Mouse (Mus musculus) heart, adult 11 months (tissue): Measurements from ENCODE around the gene Fam71d.

Experiments
- DNase-seq: peaks from one replicate; pipeline ENCODE4 v3.0.0; 2022

Fam71d gene

DNA sequence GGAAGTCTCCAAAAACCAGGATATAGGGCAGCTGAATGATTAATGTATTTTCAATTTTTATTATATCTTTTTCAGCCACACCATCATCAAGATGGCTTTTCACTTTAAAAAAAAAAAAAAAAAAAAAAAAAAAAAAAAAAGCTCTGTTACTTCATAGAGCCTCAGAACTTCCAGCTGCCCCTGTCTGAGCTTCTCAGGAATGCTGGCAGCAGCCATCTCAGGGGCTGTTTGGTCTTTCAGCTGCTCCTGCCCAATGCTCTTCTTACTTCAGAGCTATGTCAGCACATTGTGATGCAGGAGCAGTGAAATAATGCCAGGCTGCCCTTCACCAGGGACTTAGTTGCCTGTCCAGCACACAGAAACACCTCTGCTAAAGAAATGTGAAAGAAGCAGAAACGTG, at the start of gene Fam71d:
Gene Fam71d (plus strand): TSS at position 211 of the 400 bp plus-strand sequence.
- no peak for DNase-seq

GRCm38 (mm10) chr12:78643691-78644090, 47.6 kb upstream of the Fam71d start:
- DNase-seq = no peak

GRCm38 (mm10) chr12:78645282-78645681, 46.1 kb upstream of the Fam71d start:
- no peak for DNase-seq

DNA sequence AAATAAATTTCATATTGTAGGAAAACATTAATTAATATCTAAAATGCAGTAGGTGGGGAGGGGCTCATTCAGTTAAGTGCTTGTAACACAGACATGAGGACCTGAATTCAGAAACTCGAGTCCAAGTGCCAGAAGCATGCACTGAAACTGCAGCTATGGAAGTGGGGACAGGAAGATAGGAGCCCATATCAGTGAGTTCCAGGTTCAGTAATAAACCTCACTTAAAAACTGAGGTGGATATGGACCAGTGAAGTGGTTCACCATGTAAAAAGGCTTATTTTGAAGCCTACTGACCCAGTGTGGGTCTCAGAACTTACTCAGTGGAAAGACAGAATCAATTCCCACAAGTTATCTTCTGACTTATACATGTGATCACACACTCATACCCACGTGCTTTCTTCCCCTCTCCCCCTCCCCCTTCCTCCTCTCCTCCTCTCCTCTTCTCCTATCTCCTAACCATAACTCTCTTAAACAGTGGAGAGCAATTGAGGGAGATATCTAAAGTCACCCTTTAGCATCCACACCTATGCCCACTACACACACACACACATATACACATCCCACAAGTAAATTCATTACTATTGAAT, 31.5 kb upstream of the Fam71d start:
- no peak for DNase-seq

DNA sequence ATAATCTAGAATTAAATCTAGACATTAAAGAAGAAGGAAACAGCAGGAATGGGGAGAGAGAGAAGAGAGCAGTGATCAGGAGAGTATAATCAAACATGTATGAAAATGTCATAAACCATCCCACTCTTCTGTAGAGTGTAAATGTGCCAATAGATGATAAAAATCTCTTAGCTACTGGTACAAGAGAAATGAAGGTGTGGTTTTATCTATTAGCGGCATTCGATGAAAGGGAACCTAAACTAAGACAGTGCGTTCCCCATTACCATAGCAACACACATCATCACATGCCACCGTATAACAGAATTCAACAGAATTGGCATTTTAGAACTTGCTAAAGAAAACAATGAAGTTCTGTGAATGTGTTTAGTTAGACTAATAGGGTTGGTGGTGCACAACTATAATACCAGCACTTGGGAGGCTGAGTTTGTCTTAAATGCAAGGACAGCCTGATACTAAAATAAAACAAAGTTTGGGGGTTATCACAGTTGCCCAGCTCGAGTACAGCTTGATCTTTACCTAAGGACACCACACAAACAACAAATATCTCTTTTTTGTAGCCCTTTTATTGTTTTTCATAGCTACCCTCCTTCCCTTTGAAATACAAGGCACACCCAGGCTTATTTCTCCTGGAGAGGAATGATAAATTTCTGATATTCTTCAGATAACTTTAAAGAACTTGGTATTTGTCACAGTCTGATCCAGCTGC, 13.1 kb upstream of the Fam71d start:
- DNase-seq = no peak

GRCm38 (mm10) chr12:78678807-78679189, 12.5 kb upstream of the Fam71d start:
- DNase-seq = no peak

- DNase-seq = no peak
These were observed 10.3 kb upstream of the Fam71d start for GRCm38 (mm10) chr12:78681048-78681447.

DNA sequence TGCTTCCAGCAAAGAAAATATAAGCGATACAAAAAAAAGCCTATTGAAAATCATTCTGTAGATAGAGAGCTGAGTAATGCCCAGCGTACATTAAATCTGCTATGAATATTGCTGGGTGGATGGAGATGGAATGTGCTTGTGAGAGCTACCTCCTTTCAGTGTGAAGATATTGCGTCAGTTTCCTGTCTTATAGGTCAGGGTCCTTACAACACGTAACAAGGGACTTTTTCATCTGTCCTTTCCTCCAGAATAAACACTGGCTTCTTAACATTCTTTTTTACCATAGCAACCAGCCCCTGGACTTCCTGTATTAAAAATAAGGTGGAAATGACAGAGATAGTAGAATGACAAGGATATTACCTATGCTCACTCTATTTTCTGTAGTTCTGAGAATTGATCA, 9.1 kb upstream of the Fam71d start:
- no peak for DNase-seq

- DNase-seq = no peak
These were observed 5.6 kb upstream of the Fam71d start for GRCm38 (mm10) chr12:78685669-78686215.

- DNase-seq = no peak
These were observed 2.5 kb upstream of the Fam71d start for GRCm38 (mm10) chr12:78688876-78689275.

- DNase-seq = no peak
These were observed 1.9 kb downstream of the Fam71d start for GRCm38 (mm10) chr12:78693281-78693680.

DNA sequence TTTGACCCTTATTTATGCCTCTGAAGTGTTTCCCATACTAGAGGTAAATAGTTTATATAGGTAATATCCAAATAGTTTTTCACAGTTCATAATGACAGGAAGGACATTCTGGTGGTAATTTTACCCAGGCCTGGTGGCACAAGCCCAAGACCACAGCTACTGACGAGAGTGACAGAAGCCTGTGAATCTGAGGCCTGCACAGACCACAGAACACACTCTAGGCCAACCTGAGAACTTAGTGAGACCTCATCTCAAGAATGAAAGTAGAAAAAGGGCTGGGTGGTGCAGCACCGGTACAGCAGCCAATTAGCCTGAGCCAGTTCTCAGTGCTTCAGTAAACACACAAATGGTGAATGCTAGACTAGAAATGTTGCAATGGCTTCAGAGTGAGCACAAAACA, 26.4 kb downstream of the Fam71d start:
- DNase-seq = no peak

- DNase-seq = no peak
These were observed 36.4 kb downstream of the Fam71d start for GRCm38 (mm10) chr12:78727723-78728122.

GRCm38 (mm10) chr12:78739633-78740032, 48.3 kb downstream of the Fam71d start:
- no peak for DNase-seq

DNA sequence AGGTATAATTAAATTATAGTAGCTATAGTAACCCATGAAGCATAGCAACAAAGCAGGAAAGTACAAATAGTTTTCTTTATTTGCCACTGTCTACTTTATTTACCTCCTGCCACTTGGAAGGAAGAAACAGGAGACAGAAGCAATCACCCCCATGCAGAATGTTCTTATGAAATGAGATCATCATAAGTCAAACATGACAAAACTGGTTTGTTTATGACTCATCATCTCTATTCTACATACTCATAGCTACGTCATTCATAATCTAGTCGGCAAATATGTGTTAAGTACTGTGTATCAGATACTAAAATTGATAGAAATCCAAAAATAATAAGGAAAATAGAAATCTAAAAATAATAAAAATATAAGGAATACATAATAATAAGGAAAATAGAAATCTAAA, 49.0 kb downstream of the Fam71d start:
- DNase-seq = no peak

GRCm38 (mm10) chr12:78746226-78746625, 54.9 kb downstream of the Fam71d start:
- DNase-seq = no peak

- no peak for DNase-seq
These were observed 56.1 kb downstream of the Fam71d start for GRCm38 (mm10) chr12:78747406-78747805.

DNA sequence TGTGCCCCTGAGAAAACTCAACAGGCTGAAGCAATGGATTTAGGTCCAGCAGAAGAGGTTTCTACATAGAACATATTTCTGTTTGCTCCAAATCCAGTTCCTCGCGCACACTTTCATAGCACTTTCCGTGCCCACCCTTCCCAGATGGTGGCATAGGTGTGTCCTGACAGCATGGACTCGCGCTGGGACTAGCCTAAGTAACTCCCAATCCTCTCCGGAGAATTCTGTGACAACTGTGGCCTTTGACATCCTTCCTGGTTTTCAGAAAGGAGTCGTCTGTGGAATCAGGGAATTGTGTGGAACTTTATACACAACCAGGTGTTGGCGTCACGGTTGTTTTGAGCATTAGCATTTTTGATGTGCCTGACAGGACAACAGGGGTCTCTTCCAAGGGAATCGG, 56.8 kb downstream of the Fam71d start:
- DNase-seq = no peak

- peak; percentile 100 for DNase-seq
These were observed 57.4 kb downstream of the Fam71d start, which contains the start of gene Mpp5 for GRCm38 (mm10) chr12:78748557-78749377. Gene Mpp5 (plus strand): TSS chr12:78748907.

DNA sequence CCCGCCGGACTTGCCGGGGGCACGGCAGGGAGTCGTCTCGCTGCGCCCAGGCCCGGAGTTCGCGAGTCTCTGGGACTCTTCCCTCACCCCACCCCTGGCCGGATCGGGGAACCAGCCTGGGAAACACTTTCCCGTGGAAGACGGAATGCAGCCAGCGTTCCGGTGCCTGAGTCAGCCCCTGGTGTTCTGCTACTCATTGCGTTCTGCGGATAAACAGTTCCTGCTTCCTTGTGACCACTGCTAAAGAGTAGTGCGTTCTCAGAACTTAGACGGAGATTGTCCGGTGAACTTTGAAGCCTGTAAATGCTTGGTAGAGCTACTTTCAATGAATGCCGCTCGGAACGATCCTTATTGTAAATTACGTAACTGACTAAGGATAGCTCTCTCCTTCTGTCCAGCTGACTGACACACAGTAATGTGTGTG, 58.1 kb downstream of the Fam71d start:
- DNase-seq = peak; percentile 97

DNA sequence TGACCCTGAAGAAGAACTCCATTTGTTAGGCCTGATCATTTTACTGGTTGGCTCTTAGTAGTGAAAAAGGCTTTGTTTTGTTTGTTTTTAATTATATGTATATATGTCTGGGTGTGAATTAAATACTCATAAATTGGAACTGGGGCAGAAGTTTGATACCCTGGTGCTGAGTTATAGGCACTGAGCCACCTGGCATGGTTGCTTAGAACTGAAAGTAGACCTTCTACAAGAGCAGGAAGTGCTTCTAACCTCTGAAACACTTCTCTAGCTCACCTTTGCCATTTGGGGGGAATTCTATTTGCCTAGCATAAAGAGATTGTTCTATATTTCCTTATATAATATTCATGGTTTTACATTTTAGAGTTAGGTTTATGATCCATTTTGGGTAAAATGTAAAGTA, 70.6 kb downstream of the Fam71d start:
- DNase-seq = peak; percentile 42

DNA sequence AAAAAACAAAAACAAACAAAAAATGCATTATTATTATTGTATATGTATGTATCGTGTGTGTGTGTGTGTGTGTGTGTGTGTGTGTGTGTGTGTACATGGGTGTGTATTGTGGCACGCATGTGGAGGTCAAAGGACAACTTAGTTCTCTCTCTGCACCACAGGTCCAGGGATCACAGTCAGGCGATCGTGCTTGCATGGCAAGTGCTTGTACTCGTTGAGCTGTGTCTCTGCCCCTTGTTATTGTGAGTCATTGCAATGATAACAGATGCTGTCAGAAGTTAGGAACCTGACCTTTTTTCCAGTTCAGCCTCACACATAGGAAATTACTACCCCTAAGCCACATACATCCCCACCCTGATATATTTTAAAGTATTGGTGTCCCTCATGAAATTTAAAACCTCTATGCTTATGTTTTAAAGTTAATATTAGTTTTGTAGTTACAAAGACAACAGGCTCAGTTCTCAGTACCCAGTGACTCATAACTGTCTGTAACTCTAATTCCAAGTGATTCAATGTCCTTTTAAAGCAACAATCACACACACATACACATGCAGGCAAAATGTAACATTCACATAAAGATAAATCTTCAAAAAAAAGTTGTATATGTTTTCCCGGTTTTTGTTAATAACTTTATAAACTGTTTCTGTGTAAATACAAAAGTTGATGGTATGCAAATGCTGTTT, 77.8 kb downstream of the Fam71d start:
- DNase-seq = peak; percentile 60

DNA sequence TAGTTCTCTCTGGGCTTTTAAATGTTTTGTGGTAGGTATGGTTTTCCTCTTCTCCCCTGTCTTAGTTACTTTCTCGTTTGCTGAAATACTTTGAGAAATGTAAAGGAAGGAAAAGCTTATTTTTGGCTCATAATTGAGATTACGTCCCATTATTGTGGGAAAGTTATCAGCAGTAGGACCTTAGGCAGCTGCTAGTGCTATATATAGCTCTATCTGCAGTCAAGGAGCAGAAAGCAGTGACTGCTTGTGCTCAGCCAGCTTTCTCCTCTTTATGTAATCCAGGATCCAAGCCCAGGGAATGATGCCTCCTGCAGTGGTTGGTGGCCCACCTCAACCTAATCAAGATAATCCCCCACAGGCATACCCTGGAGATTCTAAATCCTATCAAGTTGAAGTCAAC, 81.9 kb downstream of the Fam71d start:
- peak; percentile 94 for DNase-seq
